Mouse (Mus musculus) layer of hippocampus, adult 8-10 months (tissue): ENCODE measurements around the gene Prr11. TPM values are rescaled to one million over a fixed set of nuclear protein-coding genes. Genes with fewer than 3 reads are reported as not detected.
A peak's percentile ranks its signal among the peaks of the same experiment; 100 is the strongest.

ENCODE experiments used
- DNase-seq, 2 experiments: peaks; one replicate each; pipeline ENCODE4 v3.0.0; 2022; ENCODE audit warnings: low spot score in 2 of 2
- total RNA-seq, 4 experiments: library from RNA; stranded (reverse); gene quantifications; 2 replicates each; pipeline ENCODE4 v1.2.4; 2022

Prr11 gene
- under 1 TPM; 0.27 to 0.52 (median 0.40) TPM for total RNA-seq

- DNase-seq: no peak
Observed at GRCm38 (mm10) chr11:87108409-87108754, at the start of gene Prr11. Gene Prr11, minus strand, starts transcription at chr11:87108708.

GRCm38 (mm10) chr11:87158012-87158411, 49.5 kb upstream of the Prr11 start:
- DNase-seq: no peak

- no peak for DNase-seq
Observed at GRCm38 (mm10) chr11:87136233-87136632, 27.7 kb upstream of the Prr11 start.

- DNase-seq: peak; percentile 85 to 86
Observed at GRCm38 (mm10) chr11:87126824-87127816, 18.6 kb upstream of the Prr11 start, which contains the start of gene Trim37. Gene Trim37, plus strand, starts transcription at chr11:87127077.

GRCm38 (mm10) chr11:87126281-87126823, 17.8 kb upstream of the Prr11 start:
- DNase-seq: no peak

- DNase-seq: no peak
Observed at GRCm38 (mm10) chr11:87125562-87125961, 17.1 kb upstream of the Prr11 start.

GRCm38 (mm10) chr11:87121864-87122263, 13.4 kb upstream of the Prr11 start:
- DNase-seq: no peak

- DNase-seq: no peak
Observed at GRCm38 (mm10) chr11:87110172-87110909, 1.8 kb upstream of the Prr11 start.

- DNase-seq: no peak
Observed at GRCm38 (mm10) chr11:87109519-87110171, 1.1 kb upstream of the Prr11 start.

GRCm38 (mm10) chr11:87108755-87109518, 429 bp upstream of the Prr11 start, which contains the start of gene Ska2:
Gene Ska2, plus strand, starts transcription at chr11:87109234.
- peak; percentile 98 to 99 for DNase-seq

GRCm38 (mm10) chr11:87087142-87087541, 21.4 kb downstream of the Prr11 start:
- no peak for DNase-seq

- peak; percentile 57 to 81 for DNase-seq
Observed at GRCm38 (mm10) chr11:87086290-87086984, 22.1 kb downstream of the Prr11 start, which contains the start of gene Smg8. Gene Smg8, minus strand, starts transcription at chr11:87086774.

GRCm38 (mm10) chr11:87085461-87085860, 23.0 kb downstream of the Prr11 start:
- DNase-seq: no peak

GRCm38 (mm10) chr11:87083712-87084111, 24.8 kb downstream of the Prr11 start:
- DNase-seq: no peak

GRCm38 (mm10) chr11:87073866-87074440, 34.6 kb downstream of the Prr11 start, which contains the start of gene Gdpd1:
Gene Gdpd1, minus strand, starts transcription at chr11:87074062.
- DNase-seq: peak; percentile 84 to 88

- peak; percentile 69 to 72 for DNase-seq
Observed at GRCm38 (mm10) chr11:87073343-87073865, 35.1 kb downstream of the Prr11 start.

GRCm38 (mm10) chr11:87062087-87062486, 46.4 kb downstream of the Prr11 start:
- DNase-seq: no peak

- no peak for DNase-seq
Observed at GRCm38 (mm10) chr11:87060410-87060809, 48.1 kb downstream of the Prr11 start.

GRCm38 (mm10) chr11:87056286-87056685, 52.2 kb downstream of the Prr11 start:
- DNase-seq: no peak
